Mouse (Mus musculus) liver, adult 2 months (tissue): ENCODE measurements around the gene Mad2l2.

Source experiments
- CTCF ChIP-seq: fragments of 200-500 bp; IDR thresholded peaks from 2 replicates; pipeline ENCODE4 v1.5.1; 2011; ENCODE audit warnings: low read depth, low read length, control low read depth
- POLR2A ChIP-seq: fragments of 200-500 bp; IDR thresholded peaks from 2 replicates; pipeline ENCODE4 v1.6.1; 2011; ENCODE audit warnings: low read length, control low read depth; ENCODE audit not compliant: insufficient read depth; ENCODE audit errors: extremely low read depth

GRCm38 (mm10) chr4:148164002-148164439, 33.8 kb downstream of the Mad2l2 start:
- TF ChIP-seq POLR2A (no peak), CTCF (peak; percentile 94)
